Mouse (Mus musculus) E14TG2a.4 (cell line): ENCODE measurements at regions not wholly inside any gene's neighbourhood (a gene's known extent, or its start where the extent isn't known, plus 50 kb on each side); places are given as distances from the start of the nearest gene placed in this dataset.

Experiments
- H3K27me3 ChIP-seq: 2 replicates; pipeline ENCODE4 v1.6.1; 2014; ENCODE audit warnings: low read length, control low read depth; ENCODE audit not compliant: insufficient read depth
- H3K36me3 ChIP-seq: 2 replicates; pipeline ENCODE4 v1.6.1; 2014; ENCODE audit warnings: low read length, control low read depth; ENCODE audit not compliant: insufficient read depth
- H3K4me1 ChIP-seq: replicated peaks from 2 replicates; pipeline ENCODE4 v1.6.1; 2014; ENCODE audit warnings: low read depth, low read length, control low read depth
- H3K4me3 ChIP-seq: replicated peaks from 2 replicates; pipeline ENCODE4 v1.5.1; 2014; ENCODE audit warnings: mild to moderate bottlenecking, low read length
- H3K9me3 ChIP-seq: 2 replicates; pipeline ENCODE4 v1.6.1; 2014; ENCODE audit warnings: low read length, control low read depth
- CTCF ChIP-seq: conservative IDR thresholded peaks from 2 replicates; pipeline ENCODE4 v1.5.1; 2014; ENCODE audit warnings: low read length
- NANOG ChIP-seq: IDR thresholded peaks from 2 replicates; pipeline ENCODE4 v1.6.1; 2014; ENCODE audit warnings: borderline replicate concordance, low read length, mixed read lengths
- POU5F1 ChIP-seq: IDR thresholded peaks from 2 replicates; pipeline ENCODE4 v1.6.1; 2014; ENCODE audit warnings: low read length, borderline replicate concordance

- no peak for TF ChIP-seq POU5F1
- no peak for TF ChIP-seq CTCF
- no peak for TF ChIP-seq NANOG
- H3K4me1 ChIP-seq = peaks cover 39% of the 10 kb centered on the region
- H3K36me3 ChIP-seq = no peaks in the 10 kb centered on the region
- H3K9me3 ChIP-seq = peaks cover 13% of the 10 kb centered on the region
- no peak overlapping the region for H3K4me3 ChIP-seq
- H3K27me3 ChIP-seq = peaks cover 4% of the 10 kb centered on the region
These were observed 104.2 kb upstream of the Mon1b start for GRCm38 (mm10) chr8:113531116-113531665.

DNA sequence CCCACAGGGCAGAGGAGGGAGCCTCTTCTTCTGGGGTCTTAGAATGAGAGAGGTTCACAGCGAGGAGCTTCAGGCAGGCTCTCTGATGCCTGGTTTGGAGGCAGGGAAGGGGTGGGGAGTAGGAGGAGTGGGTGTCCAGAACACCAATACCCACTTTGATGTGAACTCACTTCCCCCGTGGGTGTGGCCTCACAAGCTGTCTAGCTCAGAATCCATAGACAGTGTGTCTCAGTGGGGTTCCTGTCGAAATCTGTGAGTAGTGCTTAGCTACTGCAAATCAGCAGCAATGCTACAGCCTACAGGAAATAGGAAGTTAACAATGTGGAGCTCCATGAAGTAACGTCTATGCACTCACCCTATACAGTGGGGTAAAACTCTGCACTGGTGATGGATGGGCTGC is 102.5 kb upstream of the Mon1b start:
- peaks cover 47% of the 10 kb centered on the region for H3K4me1 ChIP-seq
- no peak overlapping the region for H3K4me3 ChIP-seq
- H3K9me3 ChIP-seq = peaks cover 16% of the 10 kb centered on the region
- H3K27me3 ChIP-seq = peaks cover 4% of the 10 kb centered on the region
- H3K36me3 ChIP-seq = no peaks in the 10 kb centered on the region
- no peak for TF ChIP-seq POU5F1
- no peak for TF ChIP-seq NANOG
- TF ChIP-seq CTCF = no peak

DNA sequence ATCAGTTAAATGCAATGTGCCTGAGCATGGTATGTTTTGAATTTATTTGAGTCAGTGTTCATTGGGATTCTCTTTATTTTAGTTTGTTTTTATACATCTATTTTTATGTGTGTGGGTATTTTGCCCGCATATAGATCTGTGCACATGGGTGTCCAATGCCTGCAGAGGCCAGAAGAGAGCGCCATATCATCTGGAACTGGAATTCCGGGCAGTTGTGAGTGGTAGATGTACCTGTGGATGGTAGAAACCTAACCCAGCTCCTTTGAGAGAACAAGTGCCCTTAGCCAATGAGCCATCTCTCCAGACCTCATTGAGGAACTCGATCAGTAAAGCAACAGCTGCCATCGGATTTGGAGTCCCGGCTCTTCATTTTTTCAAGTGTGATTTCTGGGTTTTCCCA is 94.0 kb upstream of the Mon1b start:
- Histone ChIP-seq H3K4me1 (peaks cover 6% of the 10 kb centered on the region; the same call in 1 of the 2 replicates), H3K9me3 (0 out of 2 replicates have a peak, but pooled peaks cover 3% of the 10 kb centered on the region), H3K27me3 (no peaks in the 10 kb centered on the region), H3K4me3 (no peak overlapping the region), H3K36me3 (no peaks in the 10 kb centered on the region)
- TF ChIP-seq POU5F1 (no peak), NANOG (no peak), CTCF (no peak)

DNA sequence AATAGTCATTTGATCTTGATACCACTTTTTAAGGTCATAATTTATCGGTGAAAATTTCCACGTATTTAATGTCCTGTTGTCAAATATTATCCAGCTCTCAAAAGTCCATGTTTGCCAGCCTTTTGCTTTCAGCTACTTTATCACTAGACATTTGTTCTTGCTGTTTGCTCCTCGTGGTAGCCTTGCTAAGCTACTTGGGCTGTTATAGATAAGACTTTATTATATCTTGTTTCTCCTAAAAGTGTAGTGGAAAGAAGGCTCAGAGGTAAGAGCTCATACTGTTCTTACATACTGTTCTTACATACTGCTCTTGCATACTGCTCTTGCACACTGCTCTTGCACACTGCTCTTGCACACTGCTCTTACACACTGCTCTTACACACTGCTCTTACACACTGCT is 93.3 kb upstream of the Mon1b start:
- H3K27me3 ChIP-seq = no peaks in the 10 kb centered on the region
- no peak for TF ChIP-seq CTCF
- TF ChIP-seq NANOG = no peak
- no peak for TF ChIP-seq POU5F1
- H3K4me1 ChIP-seq = no peaks in the 10 kb centered on the region
- no peaks in the 10 kb centered on the region for H3K36me3 ChIP-seq
- 0 out of 2 replicates have a peak, but pooled peaks cover 3% of the 10 kb centered on the region for H3K9me3 ChIP-seq
- no peak overlapping the region for H3K4me3 ChIP-seq

DNA sequence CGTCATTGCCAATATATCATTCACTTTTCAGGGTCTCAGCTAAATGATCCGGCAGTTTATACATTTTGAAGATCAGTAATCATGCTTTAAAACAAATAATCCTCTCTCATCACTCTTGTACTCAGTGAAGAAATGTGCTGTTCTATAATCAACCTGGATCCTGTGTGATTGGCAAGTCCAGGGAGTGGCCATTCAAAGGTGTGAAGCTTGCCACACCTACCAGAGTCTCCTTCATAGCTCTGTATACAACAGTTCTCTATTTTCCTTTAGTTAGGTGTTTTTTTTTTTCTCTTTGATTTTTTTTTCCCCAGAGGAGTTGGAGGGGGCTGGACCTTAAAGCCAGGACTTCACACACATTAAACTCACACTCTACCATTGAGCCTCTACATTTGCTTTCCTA is 92.7 kb upstream of the Mon1b start:
- no peaks in the 10 kb centered on the region for H3K4me1 ChIP-seq
- no peaks in the 10 kb centered on the region for H3K36me3 ChIP-seq
- 0 out of 2 replicates have a peak, but pooled peaks cover 1% of the 10 kb centered on the region for H3K9me3 ChIP-seq
- no peak overlapping the region for H3K4me3 ChIP-seq
- TF ChIP-seq NANOG = no peak
- TF ChIP-seq POU5F1 = no peak
- no peak for TF ChIP-seq CTCF
- no peaks in the 10 kb centered on the region for H3K27me3 ChIP-seq

DNA sequence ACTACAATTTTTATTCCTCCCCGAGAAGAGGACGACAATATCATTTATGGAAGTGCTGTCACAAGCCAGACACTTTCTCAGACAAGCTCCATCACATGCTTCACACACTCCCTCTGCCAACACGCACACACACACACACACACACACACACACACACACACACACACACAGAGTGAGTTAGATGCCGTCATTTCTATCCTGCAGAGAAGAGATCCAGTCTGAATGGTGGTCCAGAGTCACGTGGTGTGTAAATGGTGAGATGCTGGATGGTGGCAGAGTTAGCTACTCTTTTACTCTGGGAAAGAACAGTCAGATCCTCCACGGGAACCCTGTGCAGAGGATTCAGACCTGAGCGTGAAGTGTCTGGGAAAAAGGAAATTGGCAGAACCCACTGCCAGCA is 86.2 kb upstream of the Mon1b start:
- Histone ChIP-seq H3K9me3 (no peaks in the 10 kb centered on the region), H3K4me1 (peaks cover 5% of the 10 kb centered on the region), H3K36me3 (no peaks in the 10 kb centered on the region), H3K27me3 (no peaks in the 10 kb centered on the region), H3K4me3 (no peak overlapping the region)
- TF ChIP-seq NANOG (no peak), CTCF (no peak)

- TF ChIP-seq CTCF = no peak
- no peak for TF ChIP-seq NANOG
- TF ChIP-seq POU5F1 = no peak
- Histone ChIP-seq H3K9me3 (no peaks in the 10 kb centered on the region), H3K36me3 (no peaks in the 10 kb centered on the region), H3K4me3 (no peak overlapping the region), H3K27me3 (no peaks in the 10 kb centered on the region), H3K4me1 (peaks cover 5% of the 10 kb centered on the region)
These were observed 83.7 kb upstream of the Mon1b start for GRCm38 (mm10) chr8:113551454-113552273.

- Histone ChIP-seq H3K4me1 (peaks cover 5% of the 10 kb centered on the region), H3K9me3 (no peaks in the 10 kb centered on the region), H3K27me3 (no peaks in the 10 kb centered on the region), H3K36me3 (no peaks in the 10 kb centered on the region), H3K4me3 (no peak overlapping the region)
- no peak for TF ChIP-seq CTCF
- TF ChIP-seq POU5F1 = no peak
- TF ChIP-seq NANOG = no peak
These were observed 82.6 kb upstream of the Mon1b start for GRCm38 (mm10) chr8:113552826-113553225.
